Mouse (Mus musculus) hindbrain, embryonic 10.5 days (tissue): ENCODE measurements around the gene Tnc. TPM values are rescaled to one million over a fixed set of nuclear protein-coding genes. Genes with fewer than 3 reads are reported as not detected.

Experiments
- DNase-seq: peaks from one replicate; pipeline ENCODE4 v3.0.0-alpha.2; 2017; ENCODE audit warnings: low spot score
- H3K27ac ChIP-seq: fragments of 300-500 bp; sonication (generic); 2 replicates; pipeline ENCODE4 v1.5.1; 2016; ENCODE audit warnings: mild to moderate bottlenecking, moderate library complexity
- H3K27me3 ChIP-seq: fragments of 300-500 bp; sonication (generic); 2 replicates; pipeline ENCODE4 v1.6.1; 2016; ENCODE audit warnings: mild to moderate bottlenecking; ENCODE audit not compliant: poor library complexity, insufficient read depth, severe bottlenecking
- H3K36me3 ChIP-seq: fragments of 300-500 bp; sonication (generic); 2 replicates; pipeline ENCODE4 v1.6.1; 2016; ENCODE audit warnings: mild to moderate bottlenecking, moderate library complexity
- H3K4me1 ChIP-seq: fragments of 300-500 bp; sonication (generic); replicated peaks from 2 replicates; pipeline ENCODE4 v1.6.1; 2016; ENCODE audit warnings: mild to moderate bottlenecking
- H3K4me3 ChIP-seq: fragments of 300-500 bp; sonication (generic); 2 replicates; pipeline ENCODE4 v1.5.1; 2016; ENCODE audit warnings: mild to moderate bottlenecking, moderate library complexity
- H3K9me3 ChIP-seq: fragments of 300-500 bp; sonication (generic); 2 replicates; pipeline ENCODE4 v1.6.1; 2016; ENCODE audit warnings: mild to moderate bottlenecking, moderate library complexity
- WGBS: fragments of 180-500 bp; shearing (Covaris S2); methylation state at CpG from one replicate; pipeline ENCODE4 v1.1.7; 2016; 5-methylcytosine and 5-hydroxymethylcytosine counted together
- polyA plus RNA-seq: library from polyadenylated mRNA; unstranded; fragments of >200 nt; fragmentation: Nextera tagmentation; extraction: Ambion mirVana; gene quantifications from 2 replicates; pipeline ENCODE4 v1.2.1, GENCODE M21; 2016

Tnc gene
- 1.3 and 3.5 TPM in 2 replicates for polyA plus RNA-seq

DNA sequence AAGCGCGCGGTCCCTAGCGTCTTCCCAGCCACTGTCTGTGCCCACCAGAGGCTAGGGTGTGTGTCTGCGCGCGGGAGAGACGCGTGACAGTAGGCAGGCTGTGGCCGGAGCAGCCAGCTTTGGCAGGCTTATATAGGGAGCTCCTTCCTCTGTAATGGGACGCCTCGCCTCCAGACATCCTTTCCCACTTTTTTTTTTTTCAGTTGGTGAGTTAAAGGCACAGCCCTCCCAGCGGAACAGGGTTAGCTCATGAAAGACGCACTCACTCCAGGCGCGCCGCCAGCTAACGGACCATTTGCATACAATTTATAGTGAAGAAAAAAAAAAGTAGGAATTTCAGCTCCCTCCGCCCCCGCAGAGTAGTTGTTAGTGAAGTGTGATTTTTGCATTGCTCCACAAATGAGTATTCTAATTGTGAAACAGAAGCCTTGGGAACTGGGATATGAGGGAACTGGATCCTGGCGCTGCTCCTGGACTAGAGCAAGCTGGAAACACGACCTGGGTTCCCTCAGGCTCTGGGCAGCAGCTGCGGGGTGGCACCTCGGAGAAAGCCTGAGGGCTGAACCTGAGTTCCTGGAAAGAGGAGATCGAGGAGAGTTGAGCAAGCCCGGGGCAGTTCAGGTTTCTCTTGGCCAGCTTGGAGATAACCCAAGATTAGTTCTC, at the start of gene Tnc:
TSS of gene Tnc (minus strand) at position 185 of the 663 bp plus-strand sequence.
- Histone ChIP-seq H3K4me3 (peak within 1 kb of the TSS; percentile 50), H3K27ac (no peak within 1 kb of the TSS), H3K27me3 (peaks cover 32% of the 10 kb centered on the region), H3K4me1 (peaks cover 13% of the 10 kb centered on the region), H3K36me3 (no peaks in the 10 kb centered on the region), H3K9me3 (no peaks in the 10 kb centered on the region)
- peak; percentile 35 for DNase-seq
- under 1% methylated on average over 26 of the region's 26 CpGs for WGBS

DNA sequence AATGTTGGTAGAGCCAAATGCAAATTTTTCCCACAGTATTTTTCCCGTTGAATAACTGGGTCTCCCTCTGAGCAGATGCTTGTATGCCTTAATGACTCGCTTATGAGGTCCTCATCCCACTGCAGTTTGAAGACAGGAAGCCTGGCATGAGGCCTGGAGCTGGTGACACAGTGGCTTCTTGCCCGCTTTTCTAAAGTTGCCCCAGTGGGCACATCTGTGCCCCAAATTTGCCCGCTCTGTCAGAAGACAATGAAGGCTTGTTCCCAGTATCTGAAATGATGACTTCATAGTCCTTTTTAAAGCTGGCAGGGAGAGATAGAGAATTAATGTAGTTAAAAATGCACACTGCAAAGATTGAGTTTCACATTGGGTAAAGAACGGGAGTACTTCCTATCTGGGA, 47.4 kb upstream of the Tnc start:
- no peaks in the 10 kb centered on the region for H3K27me3 ChIP-seq
- H3K27ac ChIP-seq: no peak overlapping the region
- H3K4me1 ChIP-seq: no peaks in the 10 kb centered on the region
- no peaks in the 10 kb centered on the region for H3K9me3 ChIP-seq
- H3K36me3 ChIP-seq: no peaks in the 10 kb centered on the region
- no peak for DNase-seq
- no peak overlapping the region for H3K4me3 ChIP-seq
- 90% methylated on average over 5 of the region's 5 CpGs for WGBS

DNA sequence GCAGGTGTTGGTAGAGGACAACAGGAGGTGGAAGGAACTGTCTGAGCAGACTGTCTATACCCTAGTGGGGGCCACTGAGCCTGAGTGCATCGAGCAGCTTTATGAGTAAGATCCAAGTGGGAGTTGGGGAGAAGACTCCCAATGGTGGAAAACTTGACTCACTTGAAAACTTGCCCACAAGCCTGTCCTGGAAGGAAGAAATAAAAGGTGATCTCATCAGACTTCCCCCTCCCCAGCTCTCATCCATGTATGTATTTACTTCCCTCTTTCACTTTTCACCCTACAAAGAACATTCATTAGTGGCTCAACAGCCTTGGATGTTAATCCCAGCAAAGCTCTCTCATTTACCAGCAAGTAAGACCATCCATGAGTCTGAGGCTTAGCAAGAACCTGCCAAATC, 46.0 kb upstream of the Tnc start:
- Histone ChIP-seq H3K36me3 (no peaks in the 10 kb centered on the region), H3K27me3 (no peaks in the 10 kb centered on the region), H3K4me3 (no peak overlapping the region), H3K9me3 (no peaks in the 10 kb centered on the region), H3K4me1 (no peaks in the 10 kb centered on the region), H3K27ac (no peak overlapping the region)
- no peak for DNase-seq
- 82% methylated on average over 1 of the region's 1 CpGs for WGBS

DNA sequence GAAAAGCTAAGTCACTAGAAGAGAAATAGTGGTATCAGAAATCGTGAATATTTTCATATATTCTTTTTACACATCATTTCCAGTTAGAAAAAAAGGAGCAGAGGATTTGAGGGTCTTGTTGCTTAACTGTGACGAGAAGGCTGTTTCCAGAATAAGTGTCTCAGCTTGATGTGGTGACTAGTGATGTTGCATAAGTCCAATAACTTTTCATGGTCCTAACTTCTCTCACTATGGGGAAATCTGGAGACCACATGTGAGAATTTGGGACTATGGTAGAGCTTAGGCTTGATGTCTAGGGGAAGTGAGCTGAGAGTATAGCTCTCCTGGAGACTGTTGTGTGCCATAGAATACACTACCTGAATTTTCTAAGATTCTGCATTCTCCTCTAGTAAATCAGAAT, 42.6 kb upstream of the Tnc start:
- H3K36me3 ChIP-seq: no peaks in the 10 kb centered on the region
- no peaks in the 10 kb centered on the region for H3K4me1 ChIP-seq
- no peak overlapping the region for H3K27ac ChIP-seq
- H3K4me3 ChIP-seq: no peak overlapping the region
- no peaks in the 10 kb centered on the region for H3K9me3 ChIP-seq
- WGBS: 82% methylated on average over 2 of the region's 2 CpGs
- H3K27me3 ChIP-seq: no peaks in the 10 kb centered on the region
- no peak for DNase-seq

DNA sequence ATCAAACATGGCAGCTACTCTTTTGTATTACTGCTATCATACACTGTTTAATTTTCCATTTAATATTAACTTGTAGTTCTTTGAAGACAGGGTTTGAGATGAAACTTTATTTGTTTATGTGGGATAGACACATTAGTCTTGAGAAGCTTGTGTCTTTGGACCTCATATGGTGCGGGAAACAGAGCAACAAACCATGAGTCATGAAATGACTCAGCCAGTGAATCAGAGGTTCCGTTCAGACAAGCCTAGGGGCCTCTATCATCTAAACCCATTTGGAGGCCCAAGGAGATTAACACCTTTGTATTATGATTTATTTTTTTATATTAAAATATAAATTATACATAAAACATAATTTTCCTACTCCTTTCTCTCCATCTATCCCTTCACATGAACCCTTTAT, 40.9 kb upstream of the Tnc start:
- Histone ChIP-seq H3K27ac (no peak overlapping the region), H3K4me3 (no peak overlapping the region), H3K36me3 (no peaks in the 10 kb centered on the region), H3K27me3 (no peaks in the 10 kb centered on the region), H3K9me3 (no peaks in the 10 kb centered on the region), H3K4me1 (no peaks in the 10 kb centered on the region)
- WGBS: 87% methylated on average over 2 of the region's 2 CpGs
- no peak for DNase-seq

DNA sequence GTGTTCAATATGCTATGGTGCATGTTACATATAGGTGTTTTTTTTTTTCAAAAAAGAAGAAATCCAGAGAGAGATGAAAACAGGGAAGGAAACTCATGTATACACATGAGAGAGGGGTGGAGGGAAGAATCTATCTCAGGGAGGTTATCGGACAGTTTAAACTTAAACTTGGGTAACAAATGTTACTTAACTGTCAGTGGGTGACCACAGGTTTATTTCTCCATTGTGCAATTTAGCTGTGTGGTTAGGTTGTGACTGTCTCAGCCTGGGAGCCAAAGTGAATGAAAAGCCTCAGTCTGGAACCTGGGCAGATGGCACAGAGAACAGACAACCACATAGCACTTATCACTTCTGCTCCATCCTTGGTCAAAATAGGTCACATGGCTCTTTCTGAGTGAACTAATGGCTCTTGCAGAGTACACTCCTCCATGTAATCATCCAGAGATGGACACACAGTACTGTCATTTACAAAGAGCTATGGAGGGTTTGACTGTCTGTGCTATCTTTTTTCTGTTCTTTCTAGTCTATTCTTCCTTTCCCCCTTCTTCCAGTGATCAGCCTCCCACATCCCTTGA, 39.3 kb upstream of the Tnc start:
- Histone ChIP-seq H3K9me3 (no peaks in the 10 kb centered on the region), H3K4me1 (no peaks in the 10 kb centered on the region), H3K36me3 (no peaks in the 10 kb centered on the region), H3K27ac (no peak overlapping the region), H3K27me3 (no peaks in the 10 kb centered on the region), H3K4me3 (no peak overlapping the region)
- DNase-seq: no peak
- 82% methylated on average over 1 of the region's 1 CpGs for WGBS

DNA sequence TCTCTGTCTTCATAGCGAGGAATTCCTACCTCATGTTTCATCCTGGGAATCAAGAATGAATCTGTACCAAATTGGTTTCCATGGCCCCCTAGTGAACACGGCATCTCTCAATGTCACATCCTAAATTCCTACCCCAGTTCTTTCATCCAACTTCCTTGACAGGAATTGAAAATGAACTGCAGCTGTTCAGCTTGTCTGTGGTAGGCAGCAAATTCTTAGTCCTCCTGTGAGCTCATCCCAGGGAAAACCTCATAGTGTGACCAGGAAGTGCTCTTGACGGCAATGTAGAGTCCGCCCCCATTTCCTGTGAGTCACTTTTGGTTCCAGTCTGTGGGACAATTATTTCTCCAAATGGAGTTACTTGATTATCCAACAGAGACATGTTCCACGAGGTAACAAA, 37.0 kb upstream of the Tnc start:
- Histone ChIP-seq H3K27me3 (no peaks in the 10 kb centered on the region), H3K27ac (no peak overlapping the region), H3K36me3 (no peaks in the 10 kb centered on the region), H3K9me3 (no peaks in the 10 kb centered on the region), H3K4me1 (no peaks in the 10 kb centered on the region), H3K4me3 (no peak overlapping the region)
- no peak for DNase-seq
- 76% methylated on average over 5 of the region's 5 CpGs for WGBS

DNA sequence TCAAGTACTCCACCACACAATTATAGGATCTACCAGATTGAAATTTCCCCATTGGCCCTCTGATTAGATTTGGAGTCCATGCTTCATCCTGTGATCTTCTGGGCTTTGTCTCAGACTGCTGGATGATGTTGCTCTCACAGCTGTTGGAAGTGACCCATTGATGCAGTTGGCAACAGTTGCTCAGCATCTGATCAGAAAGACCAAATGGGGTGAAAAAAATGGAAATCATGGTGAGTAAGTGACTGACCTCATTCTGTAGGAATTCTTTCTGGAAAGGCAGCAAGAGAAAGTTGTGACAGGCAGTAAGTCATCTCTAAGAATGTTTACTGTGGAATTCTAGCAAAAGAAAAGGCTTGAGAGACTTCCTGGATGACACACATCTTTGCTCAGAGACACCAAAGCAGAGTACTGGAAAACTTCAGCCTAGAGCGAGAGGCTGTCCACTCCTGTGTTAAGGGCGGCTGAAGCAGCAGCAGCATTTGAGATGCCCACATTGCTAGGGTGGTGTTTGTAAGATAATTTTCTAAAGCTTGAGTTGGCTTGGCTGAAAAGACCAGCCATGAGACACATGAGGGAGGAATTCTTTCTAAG, 31.3 kb upstream of the Tnc start:
- 92% methylated on average over 2 of the region's 2 CpGs for WGBS
- no peaks in the 10 kb centered on the region for H3K27me3 ChIP-seq
- no peaks in the 10 kb centered on the region for H3K4me1 ChIP-seq
- H3K27ac ChIP-seq: no peak overlapping the region
- H3K9me3 ChIP-seq: no peaks in the 10 kb centered on the region
- no peak overlapping the region for H3K4me3 ChIP-seq
- no peaks in the 10 kb centered on the region for H3K36me3 ChIP-seq
- DNase-seq: no peak

DNA sequence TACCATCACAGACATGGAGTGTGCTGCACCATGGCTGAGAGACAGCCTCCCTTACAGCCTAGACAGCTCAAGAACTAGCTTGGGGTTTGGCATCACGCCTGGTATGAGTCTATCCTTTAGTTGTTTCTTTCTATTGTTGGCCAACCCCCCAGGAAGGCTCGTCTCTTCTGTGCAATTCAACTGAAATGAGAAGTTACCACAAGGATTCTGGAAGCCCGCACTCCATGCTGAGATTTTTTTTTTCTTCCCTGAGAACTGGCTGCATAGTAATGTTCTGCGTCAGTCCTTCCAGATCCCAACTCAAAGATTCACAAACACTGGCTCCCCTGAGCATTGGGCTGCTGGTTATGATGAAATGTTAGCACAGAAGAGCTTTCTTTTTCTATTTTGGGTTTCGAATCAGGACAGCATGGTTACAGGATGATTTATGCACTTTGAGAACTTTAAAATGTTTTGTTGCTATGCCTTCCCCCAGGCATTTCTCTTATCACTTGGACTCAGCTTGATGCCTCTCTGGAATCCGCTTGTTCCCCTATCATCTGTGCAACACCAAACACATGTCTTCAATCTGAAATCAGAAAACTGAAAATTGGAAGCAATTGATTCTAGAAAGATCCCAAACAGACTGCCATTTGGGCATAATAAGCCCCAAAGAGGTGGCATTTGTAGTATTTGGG, 29.7 kb upstream of the Tnc start:
- H3K36me3 ChIP-seq: no peaks in the 10 kb centered on the region
- H3K27ac ChIP-seq: no peak overlapping the region
- no peaks in the 10 kb centered on the region for H3K9me3 ChIP-seq
- WGBS: 75% methylated on average over 6 of the region's 6 CpGs
- H3K27me3 ChIP-seq: no peaks in the 10 kb centered on the region
- no peak overlapping the region for H3K4me3 ChIP-seq
- no peaks in the 10 kb centered on the region for H3K4me1 ChIP-seq
- DNase-seq: no peak

DNA sequence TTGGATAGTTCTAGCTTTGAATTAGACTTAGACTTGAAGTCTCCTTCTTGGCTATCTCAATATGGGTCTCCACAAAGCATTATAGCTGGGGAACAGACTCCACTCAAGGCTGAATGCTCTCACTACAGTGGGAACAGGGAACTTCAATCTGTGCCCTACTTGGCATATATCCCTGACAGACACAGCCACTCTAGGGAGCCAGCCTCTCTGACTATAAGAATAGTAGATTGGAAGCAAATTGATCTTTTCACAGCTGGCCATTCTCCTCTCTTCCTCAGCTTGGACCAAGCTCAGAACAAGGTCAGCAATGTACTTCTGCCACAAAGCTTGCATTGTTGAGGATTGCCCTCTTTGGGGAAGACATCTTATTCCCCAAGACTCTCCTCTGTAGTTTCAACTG, 27.9 kb upstream of the Tnc start:
- Histone ChIP-seq H3K4me3 (no peak overlapping the region), H3K4me1 (no peaks in the 10 kb centered on the region), H3K27me3 (no peaks in the 10 kb centered on the region), H3K27ac (no peak overlapping the region), H3K36me3 (no peaks in the 10 kb centered on the region), H3K9me3 (no peaks in the 10 kb centered on the region)
- no peak for DNase-seq

DNA sequence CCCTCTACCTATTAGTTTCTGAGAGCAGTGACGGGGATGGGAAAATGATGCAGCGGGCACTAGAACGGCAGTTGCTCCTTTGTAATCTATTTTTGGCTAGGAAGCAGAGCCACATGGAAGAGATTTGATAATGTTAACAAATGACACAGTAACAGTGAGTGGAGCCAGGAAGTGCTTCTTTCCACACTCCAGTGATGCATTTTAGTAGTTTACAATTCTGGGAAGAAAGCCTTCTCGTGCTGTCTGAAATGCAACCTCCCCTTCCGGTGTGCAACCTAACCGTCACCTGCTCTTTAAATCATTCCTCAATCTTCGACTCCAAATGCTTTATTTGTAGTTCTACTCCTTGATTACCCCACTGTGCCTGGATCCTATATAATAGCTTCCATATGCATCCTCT, 20.6 kb upstream of the Tnc start:
- 90% methylated on average over 7 of the region's 7 CpGs for WGBS
- no peak for DNase-seq
- no peak overlapping the region for H3K4me3 ChIP-seq
- H3K4me1 ChIP-seq: peaks cover 7% of the 10 kb centered on the region
- no peaks in the 10 kb centered on the region for H3K9me3 ChIP-seq
- no peak overlapping the region for H3K27ac ChIP-seq
- no peaks in the 10 kb centered on the region for H3K36me3 ChIP-seq
- no peaks in the 10 kb centered on the region for H3K27me3 ChIP-seq

DNA sequence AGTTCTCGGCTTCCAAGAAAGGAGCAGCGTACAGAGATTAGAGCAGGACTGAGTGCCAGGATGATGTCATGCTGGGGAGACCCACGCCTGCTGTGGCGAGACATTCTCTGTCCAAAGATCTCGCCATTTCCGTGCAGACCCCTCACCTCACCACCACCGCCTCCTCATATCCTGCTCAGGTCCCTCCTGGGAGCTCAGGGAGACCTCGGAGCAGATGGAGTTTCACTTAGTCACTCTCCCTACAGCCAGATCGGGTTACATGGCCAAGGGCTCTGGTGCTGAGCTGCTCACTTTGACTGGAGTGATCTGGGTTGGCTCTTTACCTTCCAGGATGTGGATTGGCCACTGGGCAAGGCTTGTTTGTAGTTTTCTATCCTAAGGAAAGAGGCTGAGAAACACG, 18.5 kb upstream of the Tnc start:
- H3K9me3 ChIP-seq: no peaks in the 10 kb centered on the region
- no peak overlapping the region for H3K27ac ChIP-seq
- H3K4me3 ChIP-seq: no peak overlapping the region
- no peaks in the 10 kb centered on the region for H3K27me3 ChIP-seq
- no peaks in the 10 kb centered on the region for H3K36me3 ChIP-seq
- peaks cover 7% of the 10 kb centered on the region for H3K4me1 ChIP-seq
- DNase-seq: peak; percentile 24
- WGBS: 42% methylated on average over 10 of the region's 10 CpGs

DNA sequence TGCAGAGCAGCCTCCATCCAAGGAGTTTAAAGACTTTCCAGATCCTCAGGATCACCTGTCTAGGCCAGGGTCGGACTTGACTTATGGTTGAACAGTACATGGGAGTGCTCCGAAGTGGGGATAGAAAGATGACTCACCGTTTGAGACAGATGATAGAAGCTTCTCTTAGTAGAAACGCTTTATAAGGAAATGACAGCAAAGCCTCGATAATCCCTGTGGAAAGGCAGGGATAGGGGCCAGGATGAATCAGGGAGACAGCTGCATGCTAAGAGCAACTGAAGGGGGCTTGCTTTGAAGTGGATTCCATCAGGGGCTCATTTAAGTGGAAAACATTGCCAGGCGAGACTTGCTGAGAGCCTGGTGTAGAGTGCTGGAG, 12.0 kb upstream of the Tnc start:
- no peaks in the 10 kb centered on the region for H3K27me3 ChIP-seq
- DNase-seq: no peak
- no peaks in the 10 kb centered on the region for H3K9me3 ChIP-seq
- H3K27ac ChIP-seq: no peak overlapping the region
- 77% methylated on average over 6 of the region's 6 CpGs for WGBS
- no peak overlapping the region for H3K4me3 ChIP-seq
- H3K4me1 ChIP-seq: no peaks in the 10 kb centered on the region
- no peaks in the 10 kb centered on the region for H3K36me3 ChIP-seq
